Mouse (Mus musculus) C2C12 (cell line): Measurements from ENCODE around the gene Msl2.

Source experiments
- CEBPB ChIP-seq: IDR thresholded peaks from one replicate; pipeline ENCODE4 v1.6.1; 2011; ENCODE audit warnings: low read depth, mild to moderate bottlenecking, control low read depth, moderate library complexity
- CTCF ChIP-seq: IDR thresholded peaks from one replicate; pipeline ENCODE4 v1.5.1; 2011; ENCODE audit not compliant: control insufficient read depth, insufficient read depth, insufficient read length
- USF1 ChIP-seq: IDR thresholded peaks from one replicate; pipeline ENCODE4 v1.6.1; 2011; ENCODE audit warnings: low read depth, mild to moderate bottlenecking, control low read depth, moderate library complexity

DNA sequence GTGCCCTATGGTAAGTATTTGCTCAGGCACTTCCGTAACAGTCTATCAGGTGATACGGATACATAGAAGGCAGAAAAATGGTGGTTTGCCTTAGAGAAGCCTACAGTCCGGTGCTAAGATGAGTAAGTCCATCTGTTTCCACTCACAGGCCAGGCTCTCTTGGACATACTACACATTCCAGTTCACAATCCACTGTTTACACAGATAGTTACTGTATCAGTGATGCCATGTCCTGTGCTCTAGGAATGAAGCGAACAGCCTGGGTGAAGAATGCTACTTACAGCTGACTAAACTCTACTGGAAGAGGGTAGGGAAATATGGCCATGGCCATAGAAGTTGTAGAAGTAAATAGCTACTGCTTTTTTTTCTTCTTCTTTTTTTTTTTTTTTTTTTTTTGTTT lies 39.4 kb downstream of the Msl2 start:
- TF ChIP-seq CTCF: no peak
- no peak for TF ChIP-seq USF1
- no peak for TF ChIP-seq CEBPB
